In genomic region chr8:122269404-122269803, GRCm38 (mm10) we compare ENCODE assay signal across 8 mouse cellular contexts. TPM values are rescaled to one million over a fixed set of nuclear protein-coding genes. Genes with fewer than 3 reads are reported as not detected.
A peak's percentile ranks its signal among the peaks of the same experiment; 100 is the strongest.
DNase-seq lines count a peak whose midpoint lies in the region; ATAC-seq and TF ChIP-seq lines count a peak whose summit lies in the region.

No protein-coding gene starts in this region.

- peak overlapping the region; percentile 50 for H3K9ac ChIP-seq in limb, embryonic 12.5 days (replicated peaks)
- H3K9ac ChIP-seq in midbrain, embryonic 13.5 days (replicated peaks), result peak overlapping the region; percentile 56

- no peak for TF ChIP-seq POLR2A in spleen, adult 2 months (IDR thresholded peaks at IDR 0.05; ENCODE audit: low read depth, low read length)

- intact Hi-C loops in gastrocnemius, postnatal 36 days (cut with DNase I), result loop anchor here (2.0 kb wide), 1 partner anchor 291 kb away; no protein-coding TSS in a partner anchor

- H3K9me3 ChIP-seq in limb, embryonic 12.5 days, result no peaks in the 10 kb centered on the region
- H3K9me3 ChIP-seq in midbrain, embryonic 13.5 days, result no peaks in the 10 kb centered on the region

- peak overlapping the region; percentile 71 for H3K4me2 ChIP-seq in limb, embryonic 12.5 days
- H3K4me2 ChIP-seq in midbrain, embryonic 13.5 days (replicated peaks), result peak overlapping the region; percentile 67

- H3K27ac ChIP-seq in limb, embryonic 12.5 days, result no peak overlapping the region
- H3K27ac ChIP-seq in midbrain, embryonic 13.5 days, result no peak overlapping the region
- no peak overlapping the region for H3K27ac ChIP-seq in spleen, adult 2 months (ENCODE audit: insufficient read depth, low read length)

- H3K4me1 ChIP-seq in limb, embryonic 12.5 days (replicated peaks), result peaks cover 22% of the 10 kb centered on the region
- H3K4me1 ChIP-seq in midbrain, embryonic 13.5 days (replicated peaks), result peaks cover 28% of the 10 kb centered on the region
- H3K4me1 ChIP-seq in spleen, adult 2 months (ENCODE audit: control insufficient read depth, insufficient read depth, insufficient read length), result no peaks in the 10 kb centered on the region

- peak; percentile 53 for DNase-seq in ovary, postnatal 10 days (ENCODE audit: low spot score)
- no peak for DNase-seq in ovary, adult 18-20 months (ENCODE audit: low spot score)
- peak; percentile 82 for DNase-seq in embryo, embryonic 10 days (ENCODE audit: low spot score)
- peak; percentile 44 to 71 for DNase-seq in gastrocnemius, postnatal 36 days
- DNase-seq in kidney, adult 11 months, result peak; percentile 66
- peak in 1 of 2 experiments; percentile 69 for DNase-seq in spleen, adult 2 months (ENCODE audit: low read depth in 1 of 2, low spot score in 2 of 2)

- 3% methylated on average over 21 of the region's 21 CpGs for WGBS in limb, embryonic 12.5 days
- under 1% methylated on average over 21 of the region's 21 CpGs for WGBS in midbrain, embryonic 13.5 days
- WGBS in spleen, adult 2 months, result 11% methylated on average over 21 of the region's 21 CpGs

- H3K27me3 ChIP-seq in limb, embryonic 12.5 days, result peaks cover 40% of the 10 kb centered on the region
- peaks cover 29% of the 10 kb centered on the region for H3K27me3 ChIP-seq in midbrain, embryonic 13.5 days
- no peaks in the 10 kb centered on the region for H3K27me3 ChIP-seq in spleen, adult 2 months (ENCODE audit: control insufficient read depth, insufficient read depth, low read length)

- no peaks in the 10 kb centered on the region for H3K36me3 ChIP-seq in limb, embryonic 12.5 days
- H3K36me3 ChIP-seq in midbrain, embryonic 13.5 days, result no peaks in the 10 kb centered on the region
- no peaks in the 10 kb centered on the region for H3K36me3 ChIP-seq in spleen, adult 2 months (ENCODE audit: control insufficient read depth, insufficient read depth, low read length)

- peak; percentile 94 for TF ChIP-seq CTCF in spleen, adult 2 months (IDR thresholded peaks at IDR 0.05; ENCODE audit: extremely low read depth, insufficient read depth, insufficient read length, insufficient replicate concordance)

- H3K4me3 ChIP-seq in limb, embryonic 12.5 days (replicated peaks), result peak overlapping the region; percentile 46
- peak overlapping the region; percentile 43 for H3K4me3 ChIP-seq in midbrain, embryonic 13.5 days (replicated peaks)
- peak overlapping the region; percentile 52 for H3K4me3 ChIP-seq in spleen, adult 2 months (ENCODE audit: extremely low read depth, insufficient read depth, insufficient read length)

- peak; percentile 16; the same call in 1 of the 2 replicates for ATAC-seq in limb, embryonic 12.5 days (ENCODE audit: insufficient number of reproducible peaks, insufficient read depth, low FRiP score, low TSS enrichment, low read depth)
- ATAC-seq in midbrain, embryonic 13.5 days, result peak; percentile 62

RNA-seq across cellular contexts. Expression of gene Zfpm1, which starts 12.5 kb away (rescaled TPM):
- total RNA-seq in gastrocnemius, postnatal 36 days (2021), result 1 to 10 TPM; 5.6 to 8.9 TPM
- 1.2 and 1.4 TPM in 2 replicates for polyA plus RNA-seq in limb, embryonic 12.5 days (2016; fragmentation: Nextera tagmentation; extraction: Ambion mirVana)
- polyA plus RNA-seq in midbrain, embryonic 13.5 days (2015; fragmentation: Nextera tagmentation; extraction: Ambion mirVana), result 1.5 and 2.1 TPM in 2 replicates
- 73.3 and 113 TPM in 2 replicates for polyA plus RNA-seq in spleen, adult 2 months (2012; rRNA removed)

Comparison
In these comparisons a context has a peak if more than half of its experiments do, and no peak if none do; other contexts are left out.
1. RNA of gene Zfpm1, which starts 12.5 kb away (polyA plus RNA-seq): 73.3 to 113 TPM in spleen, adult 2 months; 1.5 to 2.1 TPM in midbrain, embryonic 13.5 days and 1.2 to 1.4 TPM in limb, embryonic 12.5 days; every median in the first group is over 10 times any median in the second.
2. Peak in every context shown above with its lines, with median percentiles within 50 percentile points of each other: H3K4me3 ChIP-seq.